Mouse (Mus musculus) gastrocnemius, postnatal 10 days (tissue): Measurements from ENCODE around the gene Slc4a8. TPM values are rescaled to one million over a fixed set of nuclear protein-coding genes. Genes with fewer than 3 reads are reported as not detected.

Experiments
- DNase-seq: peaks from one replicate; pipeline ENCODE4 v3.0.0; 2021; ENCODE audit warnings: mixed read lengths
- long read RNA-seq, 2 experiments: library from polyadenylated mRNA; stranded (forward); transcript quantifications; one replicate each; pipeline ENCODE4 v2.0.0; 2021
- total RNA-seq, 2 experiments: library from RNA; stranded (reverse); gene quantifications; 2 replicates each; pipeline ENCODE4 v1.2.3; 2021

The Slc4a8 gene
- 1 to 10 TPM; 1.7 to 2.4 TPM for total RNA-seq
- long read RNA-seq, experiment 1, partial matches to known transcripts, result 0 of 2 reads
- long read RNA-seq, experiment 1, other reads (novel, unspliced or antisense), result 0 of 2 reads
- long read RNA-seq, experiment 2, full-length matches to known transcripts, result 3 of 3 reads
- long read RNA-seq, experiment 2, partial matches to known transcripts, result 0 of 3 reads
- long read RNA-seq, experiment 2, other reads (novel, unspliced or antisense), result 0 of 3 reads

GRCm38 (mm10) chr15:100761419-100762185, at the start of gene Slc4a8:
Slc4a8 (plus strand) TSS chr15:100761747.
- DNase-seq, result peak; percentile 76

GRCm38 (mm10) chr15:100714470-100714869, 47.1 kb upstream of the Slc4a8 start:
- no peak for DNase-seq

GRCm38 (mm10) chr15:100715399-100715993, 46.1 kb upstream of the Slc4a8 start:
- no peak for DNase-seq

GRCm38 (mm10) chr15:100717933-100718332, 43.6 kb upstream of the Slc4a8 start:
- DNase-seq, result no peak

- no peak for DNase-seq
These were observed 43.0 kb upstream of the Slc4a8 start for GRCm38 (mm10) chr15:100718572-100718971.

DNA sequence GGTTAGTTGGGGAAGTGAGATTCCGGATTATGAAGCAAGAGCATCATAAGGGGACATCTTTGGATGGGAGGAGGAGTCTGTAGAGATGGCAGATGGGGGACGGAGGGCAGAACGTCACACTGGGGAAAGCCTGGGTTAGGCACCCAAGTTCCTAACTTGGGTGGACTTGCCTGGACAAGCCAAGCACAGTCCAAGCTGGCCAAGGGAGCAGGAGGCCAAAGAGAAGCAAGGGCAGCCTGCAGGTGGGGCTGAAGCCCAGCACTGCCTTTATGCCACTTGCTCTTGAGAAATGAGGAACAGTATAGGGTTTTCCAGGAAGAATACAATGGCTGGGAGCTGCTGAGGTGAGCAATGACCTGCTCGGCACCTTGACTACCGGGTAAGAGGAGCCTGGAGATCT, 42.3 kb upstream of the Slc4a8 start:
- DNase-seq, result no peak

GRCm38 (mm10) chr15:100720066-100720465, 41.5 kb upstream of the Slc4a8 start:
- no peak for DNase-seq

- DNase-seq, result no peak
These were observed 40.1 kb upstream of the Slc4a8 start for GRCm38 (mm10) chr15:100721445-100721844.

DNA sequence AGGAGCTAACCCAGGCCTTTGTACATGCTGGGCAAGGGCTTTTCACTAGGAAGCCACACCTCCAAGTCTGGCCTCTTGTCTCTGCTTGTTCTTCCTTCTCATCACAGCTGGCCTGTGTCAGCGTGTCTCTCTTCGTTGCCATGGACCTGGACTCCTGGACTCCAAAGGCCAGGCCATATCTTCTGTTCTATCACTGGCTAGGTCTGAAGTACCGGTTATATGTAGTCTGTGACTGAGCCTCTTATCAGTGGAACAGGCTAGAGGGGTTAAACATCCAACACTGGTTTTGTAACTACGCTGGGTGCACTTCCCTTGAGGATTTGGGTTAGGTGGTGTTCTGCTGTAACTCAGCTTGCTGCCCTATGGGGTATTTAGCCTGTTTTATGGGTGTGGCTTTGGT, 39.5 kb upstream of the Slc4a8 start:
- DNase-seq, result no peak

- no peak for DNase-seq
These were observed 39.0 kb upstream of the Slc4a8 start for GRCm38 (mm10) chr15:100722564-100722963.

DNA sequence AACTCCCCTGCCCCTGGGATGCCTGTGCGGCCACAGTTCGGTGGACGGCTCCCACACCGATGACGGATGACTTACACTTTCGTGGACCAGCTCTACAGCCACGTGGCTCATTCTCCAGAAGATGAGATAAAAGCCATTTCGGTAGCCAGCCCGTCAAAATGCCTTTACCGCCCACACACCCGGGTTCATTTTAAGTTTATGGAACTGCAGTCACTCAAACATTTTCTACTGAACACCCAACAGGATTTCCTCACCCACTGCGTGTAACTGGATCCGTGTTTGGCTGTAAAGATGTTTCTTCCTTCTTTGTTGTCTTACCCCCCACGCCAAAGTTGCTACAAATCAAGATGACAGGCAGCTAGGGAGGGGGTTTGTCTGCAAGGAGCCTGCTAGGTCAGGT, 38.0 kb upstream of the Slc4a8 start:
- no peak for DNase-seq

GRCm38 (mm10) chr15:100726721-100727120, 34.8 kb upstream of the Slc4a8 start:
- no peak for DNase-seq

GRCm38 (mm10) chr15:100727834-100728233, 33.7 kb upstream of the Slc4a8 start:
- DNase-seq, result no peak

GRCm38 (mm10) chr15:100728586-100728985, 33.0 kb upstream of the Slc4a8 start:
- no peak for DNase-seq

GRCm38 (mm10) chr15:100729281-100729985, 32.1 kb upstream of the Slc4a8 start, which contains the start of gene Galnt6:
Galnt6 (minus strand) TSS chr15:100729376.
- DNase-seq, result peak; percentile 20

DNA sequence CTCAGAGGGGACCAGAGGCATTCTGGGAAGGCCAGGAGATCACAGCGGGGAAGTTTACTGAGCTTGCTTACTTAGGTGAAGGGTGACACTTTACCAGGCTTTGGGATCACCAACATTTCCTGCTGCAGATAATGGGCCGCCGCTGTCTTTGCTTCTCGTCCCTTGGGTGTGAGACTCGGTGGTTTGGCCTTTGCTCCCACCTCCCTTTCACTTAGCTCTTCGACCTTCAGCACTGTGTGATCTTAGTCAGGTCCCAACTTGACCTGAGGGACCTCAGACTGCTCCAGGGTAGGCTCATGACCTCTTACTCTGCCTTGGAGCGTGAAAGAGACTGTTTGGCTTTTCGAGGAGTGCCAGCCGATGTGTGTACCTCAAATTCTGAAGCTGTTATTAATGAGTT, 30.5 kb upstream of the Slc4a8 start:
- no peak for DNase-seq

- no peak for DNase-seq
These were observed 29.0 kb upstream of the Slc4a8 start for GRCm38 (mm10) chr15:100732580-100732979.

DNA sequence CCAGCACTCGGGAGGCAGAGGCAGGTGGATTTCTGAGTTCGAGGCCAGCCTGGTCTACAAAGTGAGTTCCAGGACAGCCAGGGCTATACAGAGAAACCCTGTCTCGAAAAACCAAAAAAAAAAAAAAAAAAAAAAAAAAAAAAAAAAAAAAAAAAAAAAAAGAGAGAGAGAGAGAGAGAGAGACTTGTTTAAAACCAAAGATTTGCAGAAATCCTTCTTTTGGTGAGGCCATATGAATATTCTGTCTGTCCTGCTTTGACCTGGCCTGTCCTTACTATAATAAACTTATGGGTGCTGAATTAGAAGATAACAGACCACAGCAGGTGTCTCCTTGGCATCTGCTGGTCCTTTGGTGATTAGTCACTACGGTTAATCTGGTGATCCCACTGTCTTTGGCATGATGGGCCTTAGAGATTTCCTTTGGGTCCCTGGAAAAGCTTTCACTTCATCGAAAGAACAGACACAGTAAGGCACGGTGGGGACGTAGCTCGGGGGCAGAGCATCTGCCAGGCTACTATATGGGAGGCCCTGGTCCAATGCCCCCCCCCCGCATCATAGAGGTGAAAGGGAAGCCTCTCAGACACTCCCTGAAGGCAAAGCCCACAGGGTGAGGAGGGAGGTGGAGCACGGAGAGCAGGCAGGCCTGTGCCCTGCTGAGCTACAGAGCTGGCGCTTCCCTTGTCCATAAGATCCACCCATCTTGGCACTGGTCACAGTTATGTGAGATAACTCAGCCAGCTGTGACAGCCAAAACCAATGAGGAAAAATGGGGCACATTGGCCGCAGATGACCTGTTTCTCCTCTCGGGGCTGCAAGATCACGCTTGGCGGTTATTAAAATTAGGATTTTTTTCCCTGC, 26.2 kb upstream of the Slc4a8 start:
- DNase-seq, result peak; percentile 16

- DNase-seq, result no peak
These were observed 25.6 kb upstream of the Slc4a8 start for GRCm38 (mm10) chr15:100735953-100736300.

DNA sequence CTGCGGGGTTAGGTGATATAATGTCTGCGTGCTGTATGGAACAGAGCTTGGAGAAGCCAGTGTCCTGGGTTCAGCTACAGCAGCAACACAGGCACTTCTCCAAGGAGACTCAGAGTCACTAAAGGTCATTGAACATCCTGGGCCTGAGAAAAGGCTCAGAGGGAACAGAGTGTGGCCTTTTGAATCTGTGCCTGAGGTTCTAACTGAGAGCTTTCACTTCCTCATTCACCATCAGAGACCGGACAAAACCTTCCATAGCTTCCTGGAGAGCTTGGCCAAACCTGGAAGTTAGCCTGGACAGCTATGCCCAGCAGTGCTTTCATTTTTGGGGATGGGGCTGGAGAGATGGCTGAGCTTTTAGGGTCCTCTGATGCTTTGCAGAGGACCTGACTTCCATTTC, 23.9 kb upstream of the Slc4a8 start:
- DNase-seq, result no peak

- DNase-seq, result no peak
These were observed 23.2 kb upstream of the Slc4a8 start for GRCm38 (mm10) chr15:100738351-100738781.

DNA sequence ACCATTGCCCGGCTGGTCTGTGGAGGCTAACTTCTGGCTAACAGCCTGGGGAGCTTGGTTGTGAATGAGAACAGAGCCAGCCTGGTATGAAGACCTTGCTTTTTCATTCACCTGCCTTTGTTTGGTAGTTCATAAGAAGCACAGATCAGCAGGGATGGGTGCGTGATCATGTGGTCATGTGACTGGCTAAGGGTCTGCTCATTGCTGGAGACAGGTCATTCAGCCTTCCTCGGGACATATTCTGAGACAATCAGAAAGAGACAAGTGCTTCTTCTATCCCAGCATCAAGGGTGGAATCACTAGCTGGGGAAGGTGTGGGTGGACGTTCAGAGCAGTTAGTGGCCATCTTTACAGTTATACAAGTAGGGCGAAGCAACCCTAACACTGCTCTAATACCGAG, 22.1 kb upstream of the Slc4a8 start:
- DNase-seq, result no peak
